Mouse (Mus musculus): Measurements from ENCODE around the gene Klhl40.

- TF ChIP-seq RAD21 (IDR thresholded peaks at IDR 0.05; ENCODE audit: low read depth, low read length), result no peak
- no peak for TF ChIP-seq E2F4 (IDR thresholded peaks at IDR 0.05; ENCODE audit: insufficient replicate concordance, low read depth, low read length)
- TF ChIP-seq CTCF (conservative IDR thresholded peaks at IDR 0.05 in 1 of 2, IDR thresholded peaks at IDR 0.05 in 1 of 2; ENCODE audit: low read depth in 2 of 2, low read length in 2 of 2), result no peak
- no peak for TF ChIP-seq PAX5 (IDR thresholded peaks at IDR 0.05; ENCODE audit: low read length)
Measured at GRCm38 (mm10) chr9:121776511-121776910, 896 bp upstream of the Klhl40 start.
